Mouse (Mus musculus): ENCODE results near the gene Akap2.
"Not testable (repeated sequence)": the region's sequence is repeated elsewhere in the genome, so short reads cannot be mapped to it uniquely, and the experiment has no call there.

Gene Akap2

DNA sequence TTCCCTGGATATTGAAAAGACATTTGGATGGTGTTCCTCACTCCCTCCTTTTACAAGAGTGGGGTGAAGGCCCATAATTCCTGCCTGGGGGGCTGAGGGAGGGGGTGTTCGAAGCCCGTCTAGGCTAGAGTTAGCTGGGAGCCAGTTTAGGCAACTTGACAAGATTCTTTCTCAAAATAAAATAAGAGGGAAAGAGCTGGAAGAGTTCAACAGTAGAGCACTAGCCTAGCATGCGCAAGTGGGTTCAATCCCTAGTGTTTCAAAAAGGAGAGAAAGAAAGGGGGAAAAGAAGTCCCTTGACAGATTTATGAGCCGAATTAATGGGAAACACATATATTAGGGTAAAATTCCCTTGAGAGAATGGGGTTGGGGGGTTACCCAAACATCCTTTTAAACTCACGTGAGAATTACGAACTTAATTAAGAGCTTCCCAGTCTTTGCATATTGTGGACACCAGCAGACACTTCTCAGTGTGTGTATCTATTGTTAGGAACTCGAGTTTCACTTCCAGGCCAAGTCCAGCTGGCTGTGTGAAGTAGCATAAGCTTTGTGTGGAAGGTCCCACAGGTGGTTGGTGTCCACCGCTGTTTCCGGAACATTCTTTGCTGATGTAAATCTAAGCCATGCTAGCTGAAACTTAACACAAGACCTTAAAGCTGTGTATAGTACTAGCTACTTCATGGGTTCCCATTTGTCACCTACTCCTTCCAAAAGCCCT lies 145.0 kb downstream of the Akap2 start:
- no peak for DNase-seq (ENCODE audit: low read depth, low spot score)

DNA sequence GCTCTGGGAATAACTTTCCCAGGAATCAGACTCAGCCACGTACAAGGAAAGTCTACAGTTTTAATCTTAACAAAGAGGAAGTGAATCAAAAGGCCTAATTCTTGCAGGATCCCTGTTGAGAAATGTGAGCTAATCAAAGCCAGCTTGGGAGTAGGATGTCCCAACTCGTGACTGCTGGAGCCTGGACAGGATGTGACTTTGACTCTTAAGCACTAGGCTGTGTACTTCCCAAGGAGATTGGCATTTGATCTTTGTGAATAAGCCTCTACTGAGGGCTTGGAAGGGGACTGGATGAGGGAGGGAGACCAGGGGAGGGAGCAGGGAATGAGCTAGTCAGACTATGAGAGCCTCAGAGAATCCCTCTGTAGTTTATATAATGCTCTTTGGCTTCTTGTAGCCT lies 148.6 kb downstream of the Akap2 start:
- DNase-seq (ENCODE audit: low read depth, low spot score) = peak; percentile 71

DNA sequence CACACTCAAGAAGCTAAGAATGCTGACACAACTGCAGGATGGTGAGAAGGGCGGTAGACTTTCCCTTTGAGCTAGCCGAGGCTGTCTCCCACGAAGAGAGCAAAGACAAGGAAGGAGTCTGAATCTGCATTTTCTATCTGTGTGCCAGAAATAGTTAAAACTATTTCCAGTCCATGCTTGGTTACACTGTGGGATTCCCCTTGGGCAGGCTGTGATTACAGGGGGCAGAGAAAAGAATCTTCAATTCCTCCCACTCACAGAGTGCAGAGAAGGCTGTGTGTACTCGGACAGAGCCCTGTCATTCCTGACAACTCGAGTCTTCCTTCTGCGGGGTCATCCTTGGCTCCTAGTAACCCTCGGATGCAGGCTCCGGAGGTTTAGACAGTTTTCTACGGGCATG lies 149.5 kb downstream of the Akap2 start:
- no peak for DNase-seq (ENCODE audit: low read depth, low spot score)

DNA sequence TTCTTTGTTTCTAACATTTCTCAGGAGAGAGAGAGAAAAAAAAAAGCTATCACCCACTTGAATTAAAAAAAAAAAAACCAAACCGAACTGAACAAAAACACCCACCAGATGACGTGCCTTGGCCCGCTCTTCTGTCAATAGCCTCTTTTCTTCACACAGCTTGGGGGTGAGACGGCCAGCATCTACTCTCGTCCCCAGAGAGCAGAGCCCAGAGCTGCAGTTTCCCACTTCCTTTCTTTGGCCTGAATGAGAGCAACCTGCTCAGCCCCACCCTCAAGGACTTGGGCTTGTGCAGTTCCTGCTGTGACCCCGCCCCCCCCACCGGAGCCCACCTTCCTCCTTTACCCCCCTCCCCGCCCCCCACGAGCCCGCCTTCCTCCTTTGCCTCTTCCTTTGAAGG lies 150.0 kb downstream of the Akap2 start:
- DNase-seq (ENCODE audit: low read depth, low spot score) = peak; percentile 56

DNA sequence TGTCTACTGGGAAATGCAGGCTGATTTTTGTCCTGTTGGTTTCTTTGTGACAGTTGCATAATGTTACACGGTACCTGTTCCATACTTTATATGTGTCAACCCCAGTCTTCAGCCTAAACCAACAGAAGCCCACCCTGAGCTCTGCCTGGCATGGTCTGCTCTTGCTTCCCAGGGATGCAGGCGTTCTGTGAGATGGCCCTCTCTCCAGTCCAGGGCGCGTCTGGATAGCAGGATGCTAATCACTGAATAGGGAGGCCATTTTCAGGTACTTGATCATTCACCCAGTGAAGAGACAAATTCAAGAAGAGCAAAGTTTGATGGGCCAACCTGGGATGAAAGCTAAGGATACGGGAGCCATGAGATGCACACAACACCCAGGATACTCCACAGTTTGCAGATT lies 161.7 kb downstream of the Akap2 start:
- no peak for DNase-seq (ENCODE audit: low read depth, low spot score)

DNA sequence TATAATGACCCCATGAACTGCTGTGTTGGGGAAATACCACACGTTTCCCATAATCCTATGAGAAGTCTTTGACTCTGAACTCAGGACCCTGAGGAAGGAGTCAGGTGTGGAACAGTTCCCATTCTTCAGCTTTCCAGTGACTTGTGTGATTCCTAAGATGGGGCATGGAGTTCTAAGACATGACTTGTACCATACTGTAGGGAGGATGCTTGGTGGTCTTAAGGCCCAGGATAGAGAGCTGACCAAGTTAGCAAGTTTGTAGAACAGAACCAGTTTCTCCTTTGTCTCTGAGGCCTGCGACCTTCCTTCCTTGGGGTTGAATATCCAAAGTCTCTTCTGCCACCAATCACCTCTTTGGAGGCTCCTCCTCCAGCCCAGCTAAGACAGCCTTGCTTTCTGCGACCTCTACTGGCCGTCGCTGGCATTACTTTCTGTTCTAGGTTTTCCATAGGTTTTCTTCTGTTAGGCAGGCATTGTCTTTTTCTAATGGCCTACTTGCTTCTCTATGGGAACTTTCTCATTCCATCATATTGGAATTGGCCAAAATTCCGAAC lies 162.4 kb downstream of the Akap2 start:
- DNase-seq (ENCODE audit: low read depth, low spot score) = peak; percentile 87

DNA sequence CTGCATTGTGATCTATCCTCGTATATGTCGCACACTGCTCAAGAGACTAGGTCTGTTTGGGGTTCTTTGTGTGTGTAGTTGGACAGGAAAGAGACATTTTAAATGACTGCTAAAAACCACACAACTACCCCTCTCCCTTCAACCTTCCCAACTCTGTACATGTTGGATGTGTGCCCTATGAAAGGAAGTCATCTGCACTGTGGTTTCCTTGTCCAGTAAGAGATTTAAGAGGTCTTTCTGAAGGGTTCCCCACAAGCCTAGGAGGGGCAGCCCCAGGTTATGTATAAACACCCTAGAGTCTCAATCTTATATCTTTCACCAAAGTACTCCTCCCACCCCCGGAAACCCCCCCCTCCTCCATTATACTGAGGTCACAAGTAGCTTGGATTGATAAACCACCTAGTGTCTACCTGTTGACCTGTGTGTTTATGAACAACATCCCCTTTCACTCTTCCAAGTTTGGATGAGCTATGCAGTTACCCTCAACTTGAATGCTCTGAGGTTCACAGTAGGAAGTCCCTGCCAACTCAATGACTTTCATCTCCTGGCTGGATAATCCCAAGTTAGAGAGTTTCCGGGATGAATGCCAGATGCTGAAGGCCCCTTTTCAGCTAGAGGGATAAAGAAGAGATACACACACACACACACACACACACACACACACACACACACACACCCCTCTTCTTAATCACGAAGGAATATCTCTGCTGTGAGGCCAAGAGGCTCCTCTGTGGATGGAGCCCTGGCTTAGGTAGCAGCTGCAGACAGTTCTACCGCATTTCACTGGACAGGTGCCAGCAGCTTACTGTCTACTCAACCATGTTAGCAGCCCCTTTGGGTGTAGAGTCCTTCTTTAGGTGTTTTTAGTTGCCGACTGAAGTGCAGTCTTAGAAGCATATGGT lies 166.3 kb downstream of the Akap2 start:
- no peak for DNase-seq (ENCODE audit: low read depth, low spot score)

DNA sequence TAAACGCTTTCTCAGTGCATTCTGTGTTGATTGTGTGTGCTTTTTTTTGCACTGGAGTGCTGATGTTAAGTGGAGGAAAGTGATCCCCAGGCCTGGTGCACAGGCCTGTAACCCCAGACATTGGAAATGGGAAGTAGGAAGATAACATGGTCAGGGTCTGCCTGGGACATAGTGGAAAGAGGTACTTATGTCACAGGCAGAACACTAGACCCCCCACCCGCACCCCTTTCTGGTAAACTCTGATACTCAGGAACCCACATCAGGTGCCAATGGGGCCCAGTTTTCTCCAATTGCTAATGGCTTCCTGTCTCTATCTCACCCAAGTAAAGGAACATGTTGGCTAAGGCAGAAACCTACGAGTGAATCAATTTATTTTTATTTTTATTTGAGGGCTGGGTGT lies 167.1 kb downstream of the Akap2 start:
- DNase-seq (ENCODE audit: low read depth, low spot score) = no peak

DNA sequence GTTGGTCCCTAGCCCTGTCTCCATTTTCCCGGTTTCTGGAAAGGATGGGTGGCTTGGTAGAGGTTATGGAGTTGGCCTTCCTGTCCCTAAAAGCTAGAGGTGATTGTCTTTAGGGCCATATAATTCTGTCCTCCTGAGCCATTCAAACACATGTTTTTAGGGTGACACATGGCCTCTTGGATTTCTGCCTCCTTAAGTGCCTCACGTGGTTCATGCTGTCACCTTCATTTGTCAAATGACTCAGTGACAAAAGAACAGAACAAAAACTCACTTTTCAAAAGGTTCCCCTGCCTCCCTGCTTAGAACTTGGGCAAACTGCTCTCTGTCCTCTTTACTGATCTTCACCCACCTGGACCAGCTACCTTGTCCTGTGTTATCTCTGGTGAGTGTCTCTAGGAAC lies 167.7 kb downstream of the Akap2 start:
- DNase-seq (ENCODE audit: low read depth, low spot score) = no peak

DNA sequence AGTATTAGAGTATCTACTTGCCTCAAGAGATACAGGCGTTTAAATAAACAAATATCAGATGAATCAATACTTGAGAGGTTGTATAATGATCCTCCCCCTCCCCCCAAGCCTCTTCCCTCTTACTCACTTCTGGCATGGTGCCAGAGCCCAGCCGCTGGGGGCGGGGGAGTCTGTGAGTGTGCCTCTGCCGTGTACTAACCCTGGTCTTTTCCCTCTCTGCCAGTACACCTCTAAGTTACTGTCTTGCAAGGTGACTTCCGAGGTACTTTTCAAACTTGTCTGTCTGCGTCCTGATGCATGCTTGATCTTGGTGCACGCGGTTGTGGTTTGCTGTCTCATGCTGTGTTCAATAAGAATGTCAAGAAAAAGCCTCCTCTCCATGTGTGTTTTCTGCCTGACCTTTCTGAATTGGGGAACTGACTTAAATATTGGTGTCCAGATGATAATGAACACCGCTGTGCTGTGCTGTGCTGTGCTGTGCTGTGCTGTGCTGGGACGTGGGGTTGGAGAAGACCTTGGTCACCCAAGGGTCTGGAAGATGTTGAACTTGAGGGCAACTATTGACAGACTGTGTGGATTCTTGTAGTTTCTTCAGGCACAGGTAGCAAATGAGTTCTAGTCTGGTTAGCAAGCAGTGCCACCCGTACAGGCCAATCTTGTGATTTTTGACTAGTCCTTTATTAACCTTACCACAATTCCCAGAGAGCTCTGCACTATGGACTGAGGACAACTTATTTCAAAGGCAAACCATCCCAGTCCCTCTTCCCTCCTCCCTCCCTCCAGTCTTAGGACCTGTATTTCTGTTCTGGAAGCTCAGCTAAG lies 168.8 kb downstream of the Akap2 start:
- DNase-seq (ENCODE audit: low read depth, low spot score) = no peak

DNA sequence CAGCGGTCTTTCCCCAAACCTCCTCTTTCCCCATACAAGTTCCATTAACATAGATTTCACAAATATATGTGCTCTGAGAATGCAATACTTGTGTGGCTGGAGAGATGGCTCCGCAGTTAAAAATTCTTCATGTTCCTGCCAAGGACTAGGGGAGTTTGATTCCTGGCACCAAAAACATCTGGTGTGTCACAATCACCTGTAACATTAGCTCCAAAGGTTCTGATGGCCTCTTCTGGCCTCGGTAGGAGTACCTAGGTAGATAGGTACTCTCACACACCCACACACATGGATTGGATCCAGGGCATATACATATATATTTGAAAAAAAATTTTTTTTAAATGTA lies 169.4 kb downstream of the Akap2 start:
- no peak for DNase-seq (ENCODE audit: low read depth, low spot score)

DNA sequence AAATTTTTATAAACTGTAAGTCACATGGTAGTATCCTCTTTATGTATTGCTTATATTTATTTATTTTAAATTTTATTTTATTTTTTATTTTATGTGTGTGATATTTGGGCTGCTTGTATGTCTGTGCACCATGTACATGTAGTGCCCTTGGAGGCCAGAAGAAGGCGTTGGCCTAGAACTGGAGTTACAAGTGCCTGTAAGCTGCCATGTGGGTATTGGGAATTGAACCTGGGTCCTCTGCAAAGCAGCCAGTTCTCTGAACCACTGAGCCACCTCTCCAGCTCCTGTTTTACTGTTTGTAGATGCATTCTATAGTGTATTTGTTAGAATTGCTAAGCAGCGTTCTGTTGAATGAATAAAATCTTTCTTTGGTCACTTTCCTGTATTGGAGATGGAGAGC lies 170.8 kb downstream of the Akap2 start:
- DNase-seq (ENCODE audit: low read depth, low spot score) = no peak

DNA sequence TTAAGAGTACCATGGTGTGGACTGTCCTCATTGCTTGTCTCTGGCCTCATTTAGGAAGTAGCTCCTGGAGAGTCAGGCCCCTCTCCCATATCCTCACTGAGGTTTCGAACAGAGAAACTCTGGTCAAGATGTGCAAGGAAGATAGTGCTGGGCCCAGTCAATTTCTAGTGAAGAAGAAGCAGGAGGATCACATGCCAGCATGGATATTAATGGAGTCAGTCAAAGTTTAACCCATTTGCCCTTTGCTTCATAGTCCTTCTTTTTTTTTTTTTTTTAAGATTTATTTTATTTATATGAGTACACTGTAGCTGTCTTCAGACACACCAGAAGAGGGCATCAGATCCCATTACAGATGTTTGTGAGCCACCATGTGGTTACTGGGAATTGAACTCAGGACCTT lies 171.5 kb downstream of the Akap2 start:
- not testable (repeated sequence) for DNase-seq (ENCODE audit: low read depth, low spot score)

DNA sequence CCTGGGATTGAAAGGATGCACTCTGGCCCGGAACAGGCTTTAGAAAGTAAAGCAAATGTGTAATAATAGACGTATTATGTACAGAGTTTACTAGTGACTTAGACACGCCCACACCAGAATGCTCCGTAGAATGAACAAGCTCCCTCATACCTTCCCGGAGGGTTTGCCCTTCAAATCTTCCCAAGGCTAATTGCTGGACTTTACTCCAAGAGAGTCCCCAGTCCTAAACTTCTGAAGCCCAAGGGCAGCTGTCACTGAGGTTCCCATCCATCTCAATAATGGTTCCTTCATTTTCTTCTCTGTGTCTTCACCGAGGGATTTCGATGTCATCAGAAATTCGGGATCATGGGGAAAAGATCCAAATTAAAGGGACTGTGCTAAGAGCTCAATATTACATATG lies 172.3 kb downstream of the Akap2 start:
- DNase-seq (ENCODE audit: low read depth, low spot score) = no peak

DNA sequence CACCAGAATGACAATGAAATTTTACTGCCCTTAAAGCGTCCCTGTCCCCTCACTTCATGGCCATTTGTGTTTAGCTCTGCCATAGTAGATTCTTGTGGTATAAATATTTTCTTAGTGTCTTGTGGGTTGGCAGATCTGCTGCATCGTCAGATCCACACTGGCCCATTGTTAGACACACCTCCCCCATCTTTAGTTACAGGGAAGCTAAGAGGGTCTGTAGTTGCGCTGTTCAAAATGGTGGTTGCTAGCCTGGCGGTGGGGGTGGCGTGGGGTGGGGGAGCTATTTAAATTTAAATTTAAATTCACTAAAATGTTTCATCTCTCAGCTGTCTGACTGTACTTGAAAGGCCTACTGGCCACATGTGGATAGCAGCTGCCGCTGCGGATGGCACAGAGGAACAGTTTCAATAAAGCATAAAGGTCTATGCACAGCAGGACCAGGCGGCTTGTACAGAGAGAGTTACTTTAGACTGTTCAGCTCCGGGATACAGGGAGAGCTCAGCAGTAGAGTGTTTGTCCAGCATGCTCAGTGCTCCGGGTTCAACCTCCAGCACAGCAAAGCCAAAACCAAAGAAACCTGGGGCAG lies 174.6 kb downstream of the Akap2 start:
- no peak for DNase-seq (ENCODE audit: low read depth, low spot score)

DNA sequence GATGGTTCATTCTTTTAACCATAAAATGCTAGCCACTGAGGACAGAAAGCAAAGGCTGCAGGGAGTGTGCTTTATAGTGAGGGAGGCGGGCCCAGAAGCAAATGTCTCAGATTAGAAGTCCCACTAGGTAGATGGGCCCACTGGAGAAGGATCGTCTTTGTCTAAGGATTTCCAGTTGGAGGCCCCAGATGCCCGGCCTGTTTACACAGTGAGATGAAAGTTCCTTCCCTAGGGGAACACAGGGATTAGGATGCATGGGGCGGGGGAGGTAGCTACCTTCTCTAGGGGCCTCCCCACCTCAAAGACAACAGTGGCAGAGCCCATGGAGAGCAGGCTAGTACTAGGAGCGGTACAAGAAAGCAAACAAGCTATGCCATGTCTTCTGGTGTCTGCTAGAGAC lies 177.7 kb downstream of the Akap2 start:
- DNase-seq (ENCODE audit: low read depth, low spot score) = no peak

DNA sequence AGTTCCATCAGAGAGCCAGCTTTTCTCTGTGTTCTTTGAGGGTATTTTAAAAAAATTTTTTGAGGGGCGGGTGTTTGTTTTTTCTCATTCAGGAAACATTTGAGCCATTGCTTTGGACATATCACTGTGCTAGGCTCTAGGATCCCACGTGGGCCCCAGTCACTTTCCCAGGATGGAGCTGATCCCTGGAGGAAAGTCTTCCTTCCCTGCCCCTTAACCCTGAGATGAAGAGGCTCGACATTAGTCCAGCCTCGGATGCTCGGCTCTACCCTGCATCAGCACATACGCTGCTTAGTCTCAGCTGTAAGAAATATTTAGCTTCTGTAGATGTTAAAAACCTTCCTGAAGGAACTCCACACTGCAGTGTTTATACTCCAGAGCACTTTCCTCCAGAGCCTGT lies 178.4 kb downstream of the Akap2 start:
- no peak for DNase-seq (ENCODE audit: low read depth, low spot score)

DNA sequence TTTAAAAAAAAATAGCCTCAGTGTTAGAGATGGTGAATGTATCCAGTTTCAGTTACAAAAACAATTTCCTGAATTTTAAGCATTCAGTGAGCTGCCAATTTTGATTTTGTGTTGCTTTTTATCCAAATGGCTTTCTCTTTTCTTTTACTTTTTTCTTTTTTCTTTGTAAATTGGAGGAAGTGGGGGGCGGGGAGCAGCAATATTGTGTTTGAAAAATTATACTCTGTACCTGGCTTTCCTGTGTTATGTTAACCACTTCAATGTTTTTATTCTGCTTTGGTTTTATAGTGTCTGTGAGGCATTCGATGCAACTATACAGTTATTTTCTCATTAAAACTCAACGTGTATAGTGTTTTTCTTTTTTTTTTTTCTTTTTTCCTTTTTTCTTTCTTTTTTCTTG lies 179.2 kb downstream of the Akap2 start:
- DNase-seq (ENCODE audit: low read depth, low spot score) = no peak

DNA sequence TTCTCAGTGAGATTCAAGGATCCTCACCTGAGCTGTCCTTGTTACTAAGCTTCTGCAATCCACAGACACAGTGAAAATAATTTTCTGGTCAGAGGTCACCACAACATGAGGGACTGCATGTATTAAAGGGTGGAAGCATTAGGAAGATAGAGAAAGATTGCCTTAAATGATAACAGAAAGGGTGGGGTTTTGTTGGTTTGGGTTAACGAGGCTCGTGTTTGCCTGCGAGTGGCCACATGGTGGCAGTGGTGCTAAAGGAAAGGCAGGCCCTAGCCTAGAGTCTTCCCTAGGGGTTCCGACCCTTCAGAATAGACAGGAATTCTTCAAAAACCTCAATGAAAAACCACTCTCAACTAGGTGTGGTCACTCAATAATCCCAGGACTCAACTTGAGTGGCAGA lies 183.8 kb downstream of the Akap2 start:
- DNase-seq (ENCODE audit: low read depth, low spot score) = peak; percentile 65

DNA sequence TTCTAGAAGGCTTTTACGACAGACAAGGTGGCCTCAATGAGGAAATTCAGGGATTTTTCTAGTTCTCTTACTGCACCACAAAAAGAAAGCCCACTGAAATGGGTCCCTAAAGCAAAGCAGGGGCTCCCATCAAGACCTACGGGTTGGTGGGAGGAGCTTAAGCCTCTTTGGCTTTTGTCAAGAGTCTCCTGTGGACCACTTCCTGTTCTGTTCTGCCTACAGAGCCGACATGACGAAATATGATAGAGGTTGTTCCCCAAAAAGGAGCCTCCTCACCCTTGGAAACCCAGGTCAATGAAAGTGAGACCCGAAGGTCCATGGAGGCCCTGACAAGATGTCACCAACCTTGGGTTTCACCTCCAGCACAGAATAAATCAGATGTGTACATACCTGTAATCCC lies 185.2 kb downstream of the Akap2 start:
- peak; percentile 48 for DNase-seq (ENCODE audit: low read depth, low spot score)

DNA sequence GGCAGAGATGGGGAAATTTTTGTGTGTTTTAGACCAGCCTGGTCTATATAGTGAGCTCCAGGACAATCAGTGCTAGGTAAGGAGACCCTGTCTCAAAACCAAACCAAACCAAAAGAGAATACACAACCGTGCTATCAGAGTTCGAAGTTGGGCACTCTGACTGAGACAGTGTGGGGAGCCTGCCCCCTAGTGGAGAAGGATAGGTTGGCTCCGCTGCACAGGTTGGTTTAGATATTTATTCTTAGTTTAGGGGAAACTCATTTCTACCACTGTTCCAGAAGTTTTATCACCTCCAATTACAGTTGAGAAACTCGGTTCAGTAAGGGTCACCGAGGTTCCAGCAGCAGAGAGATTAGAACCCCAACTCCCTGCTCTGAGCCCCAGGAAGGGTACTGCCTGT lies 186.8 kb downstream of the Akap2 start:
- peak; percentile 67 for DNase-seq (ENCODE audit: low read depth, low spot score)

DNA sequence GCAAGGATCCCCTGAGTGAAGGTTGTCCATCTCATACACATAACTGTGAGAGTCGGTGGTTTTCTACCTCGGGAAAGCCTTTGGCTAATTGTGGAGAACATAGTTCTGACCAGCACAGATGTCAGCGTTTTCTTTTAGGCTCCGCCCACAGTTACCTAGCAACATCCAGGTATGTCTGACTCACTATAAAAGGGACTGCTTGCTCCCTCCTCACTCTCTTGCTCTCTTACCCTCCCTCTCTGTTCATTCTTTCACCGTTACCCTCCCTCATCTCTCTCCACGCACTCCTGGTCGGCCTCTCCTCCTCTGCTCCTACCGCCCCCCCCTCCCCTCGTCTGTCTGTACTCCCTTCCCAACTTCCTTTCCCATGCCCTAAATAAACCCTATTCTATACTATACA lies 187.2 kb downstream of the Akap2 start:
- DNase-seq (ENCODE audit: low read depth, low spot score) = peak; percentile 86

All from R1 (cell line).